Mouse (Mus musculus): ENCODE results near the gene Ubxn6. TPM values are rescaled to one million over a fixed set of nuclear protein-coding genes. Genes with fewer than 3 reads are reported as not detected.
A peak's percentile ranks its signal among the peaks of the same experiment; 100 is the strongest.
"Not testable (repeated sequence)": the region's sequence is repeated elsewhere in the genome, so short reads cannot be mapped to it uniquely, and the experiment has no call there.

Gene Ubxn6
- polyA plus RNA-seq, 1 experiment = 38.7 TPM

DNA sequence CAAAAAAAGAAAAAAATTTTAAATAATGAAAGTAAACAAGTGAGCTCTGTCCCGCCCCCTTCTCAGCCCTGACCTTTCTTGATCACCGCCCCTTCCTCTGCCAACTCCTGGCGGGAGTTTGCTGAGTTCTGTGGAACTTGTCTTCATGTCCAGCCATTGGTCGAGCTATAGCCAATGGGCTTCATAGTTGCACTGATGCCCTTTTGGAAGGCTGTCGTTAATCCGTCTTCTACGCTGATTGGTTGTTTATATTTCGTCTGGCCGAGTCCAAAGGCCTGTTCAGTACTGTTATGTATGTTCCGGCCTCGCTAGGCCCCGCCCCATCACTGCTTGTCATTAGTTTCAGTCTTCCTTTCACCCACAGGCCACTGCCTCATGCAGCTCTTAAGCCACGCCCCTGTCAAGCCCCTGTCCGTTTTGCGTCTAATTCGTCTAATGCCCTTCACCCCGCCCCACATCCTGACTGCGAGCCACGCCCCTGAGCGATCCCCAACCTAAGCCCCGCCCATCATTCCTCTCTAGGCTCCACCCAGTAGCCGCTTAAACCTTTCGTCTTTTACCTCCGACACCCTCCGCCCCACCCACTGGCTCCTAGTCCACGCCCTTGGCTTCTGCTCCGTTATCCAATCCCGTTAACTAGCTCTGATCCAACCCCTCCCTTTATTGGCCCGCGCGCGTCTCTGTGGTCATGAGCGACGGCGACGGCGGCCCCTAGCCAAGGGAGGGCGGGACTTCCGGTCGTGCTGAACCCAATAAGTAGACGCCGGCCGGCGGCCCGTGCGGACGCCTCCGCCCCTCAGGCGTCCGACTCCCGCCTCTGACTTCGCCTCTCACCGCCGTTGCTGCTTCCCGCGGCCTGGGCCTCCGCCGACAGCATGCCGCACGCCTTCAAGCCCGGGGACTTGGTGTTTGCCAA lies 4.3 kb upstream of the Ubxn6 start, which contains the start of gene Hdgfl2:
Hdgfl2 (plus strand) TSS at position 755 of the 916 bp plus-strand sequence.
- Histone ChIP-seq H3K36me3 (ENCODE audit: control insufficient read depth, insufficient read depth, low read length, poor library complexity, severe bottlenecking) (peaks cover 16% of the 10 kb centered on the region), H3K9me3 (replicated peaks; ENCODE audit: control insufficient read depth, insufficient read depth, low read length, poor library complexity, severe bottlenecking) (no peaks in the 10 kb centered on the region), H3K9ac (ENCODE audit: low read depth, poor library complexity, severe bottlenecking) (peak within 1 kb of the TSS; percentile 83), H3K4me1 (ENCODE audit: control insufficient read depth, insufficient read depth, low read length) (no peaks in the 10 kb centered on the region), H3K27ac (ENCODE audit: insufficient read depth, low read length) (no peak within 1 kb of the TSS), H3K4me3 (ENCODE audit: low read depth, low read length) (peak within 1 kb of the TSS; percentile 87), H3K27me3 (ENCODE audit: control insufficient read depth, insufficient read depth, low read length, poor library complexity, severe bottlenecking) (no peaks in the 10 kb centered on the region)
- TF ChIP-seq POLR2A (IDR thresholded peaks at IDR 0.05; ENCODE audit: insufficient read depth, low read length) (peak; percentile 97), CTCF (IDR thresholded peaks at IDR 0.05; ENCODE audit: low read depth, low read length) (no peak), EP300 (IDR thresholded peaks at IDR 0.05; ENCODE audit: insufficient read depth, low read depth, low read length) (no peak)

DNA sequence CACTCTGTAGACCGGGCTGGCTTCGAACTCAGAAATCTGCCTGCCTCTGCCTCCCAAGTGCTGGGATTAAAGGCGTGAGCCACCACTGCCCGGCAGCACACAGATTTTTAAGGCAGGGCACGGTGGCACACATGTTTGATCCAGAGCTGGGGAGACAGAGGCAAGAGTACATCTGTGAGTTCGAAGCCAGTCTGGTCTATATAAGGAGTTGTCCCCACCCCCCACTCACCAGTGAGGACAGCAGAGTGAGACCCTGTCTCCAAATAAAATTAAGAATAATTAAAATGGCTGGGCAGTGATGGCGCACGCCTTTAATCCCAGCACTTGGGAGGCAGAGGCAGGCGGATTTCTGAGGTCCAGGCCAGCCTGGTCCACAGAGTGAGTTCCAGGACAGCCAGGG lies 3.5 kb upstream of the Ubxn6 start:
- H3K4me3 ChIP-seq (ENCODE audit: low read depth, low read length) = peak overlapping the region; percentile 52
- not testable (repeated sequence) for H3K9me3 ChIP-seq (replicated peaks; ENCODE audit: control insufficient read depth, insufficient read depth, low read length, poor library complexity, severe bottlenecking); H3K36me3 ChIP-seq (ENCODE audit: control insufficient read depth, insufficient read depth, low read length, poor library complexity, severe bottlenecking); H3K27ac ChIP-seq (ENCODE audit: insufficient read depth, low read length); H3K4me1 ChIP-seq (ENCODE audit: control insufficient read depth, insufficient read depth, low read length); H3K27me3 ChIP-seq (ENCODE audit: control insufficient read depth, insufficient read depth, low read length, poor library complexity, severe bottlenecking)
- H3K9ac ChIP-seq (ENCODE audit: low read depth, poor library complexity, severe bottlenecking) = peak overlapping the region; percentile 51; the same call in 1 of the 2 replicates

DNA sequence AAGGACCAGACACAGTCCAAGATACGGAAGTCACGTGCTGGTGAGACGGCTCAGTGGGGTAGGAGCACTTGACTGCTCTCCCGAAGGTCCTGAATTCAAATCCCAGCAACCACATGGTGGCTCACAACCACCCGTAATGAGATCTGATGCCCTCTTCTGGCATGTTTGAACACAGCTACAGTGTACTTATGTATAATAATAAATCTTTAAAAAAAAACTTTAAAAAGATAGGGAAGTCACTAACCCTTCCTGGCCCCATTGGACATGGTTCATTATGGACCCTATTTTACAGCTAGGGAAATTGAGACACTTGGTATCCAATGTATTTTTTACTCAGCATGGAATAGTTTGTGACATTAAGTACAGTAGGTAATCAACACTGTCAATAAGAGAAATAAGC lies 2.7 kb upstream of the Ubxn6 start:
- Histone ChIP-seq H3K9ac (ENCODE audit: low read depth, poor library complexity, severe bottlenecking) (no peak overlapping the region), H3K9me3 (replicated peaks; ENCODE audit: control insufficient read depth, insufficient read depth, low read length, poor library complexity, severe bottlenecking) (no peaks in the 10 kb centered on the region), H3K36me3 (ENCODE audit: control insufficient read depth, insufficient read depth, low read length, poor library complexity, severe bottlenecking) (peaks cover 2% of the 10 kb centered on the region; the same call in 1 of the 2 replicates), H3K27ac (ENCODE audit: insufficient read depth, low read length) (no peak overlapping the region), H3K4me1 (ENCODE audit: control insufficient read depth, insufficient read depth, low read length) (no peaks in the 10 kb centered on the region), H3K27me3 (ENCODE audit: control insufficient read depth, insufficient read depth, low read length, poor library complexity, severe bottlenecking) (no peaks in the 10 kb centered on the region), H3K4me3 (ENCODE audit: low read depth, low read length) (no peak overlapping the region)
- TF ChIP-seq EP300 (IDR thresholded peaks at IDR 0.05; ENCODE audit: insufficient read depth, low read depth, low read length) = no peak
- TF ChIP-seq POLR2A (IDR thresholded peaks at IDR 0.05; ENCODE audit: insufficient read depth, low read length) = no peak
- no peak for TF ChIP-seq CTCF (IDR thresholded peaks at IDR 0.05; ENCODE audit: low read depth, low read length)

DNA sequence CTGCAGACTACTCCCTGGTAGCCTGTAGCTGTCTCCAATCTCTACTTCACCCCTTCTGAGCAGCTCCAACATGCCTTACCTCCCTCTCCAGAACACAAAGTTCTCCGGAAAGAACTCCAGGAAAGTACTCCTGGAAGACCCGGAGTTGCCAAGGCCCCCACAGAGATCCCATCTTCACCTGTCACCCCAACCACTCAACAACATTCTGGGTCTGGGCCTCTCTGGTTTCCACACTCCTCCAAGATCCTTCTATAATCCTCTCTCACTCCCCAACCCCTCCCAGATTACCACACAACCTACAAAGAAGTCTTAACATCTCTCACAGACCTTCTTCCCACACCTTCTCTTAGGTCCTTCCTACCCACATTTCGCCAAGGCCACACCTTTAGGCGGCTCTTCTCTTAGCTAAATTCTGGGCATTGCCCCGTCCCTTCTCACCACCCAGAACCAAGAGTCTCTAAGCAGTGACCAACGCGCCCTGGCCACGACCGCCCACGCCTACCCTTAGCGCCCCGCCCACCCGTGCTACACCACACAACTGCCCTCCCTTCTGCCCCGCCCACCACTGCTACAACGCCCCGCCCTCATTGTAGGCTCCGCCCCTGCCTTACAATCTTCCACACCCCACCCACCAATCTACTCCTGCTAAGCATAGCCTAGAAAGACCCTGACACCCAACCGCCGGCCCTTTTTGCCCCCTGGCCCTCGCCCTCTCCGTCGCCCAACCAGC lies 566 bp downstream of the Ubxn6 start:
- Histone ChIP-seq H3K4me1 (ENCODE audit: control insufficient read depth, insufficient read depth, low read length) (no peaks in the 10 kb centered on the region), H3K36me3 (ENCODE audit: control insufficient read depth, insufficient read depth, low read length, poor library complexity, severe bottlenecking) (peaks cover 8% of the 10 kb centered on the region; the same call in 1 of the 2 replicates), H3K27me3 (ENCODE audit: control insufficient read depth, insufficient read depth, low read length, poor library complexity, severe bottlenecking) (no peaks in the 10 kb centered on the region), H3K9ac (ENCODE audit: low read depth, poor library complexity, severe bottlenecking) (peak overlapping the region; percentile 77), H3K4me3 (ENCODE audit: low read depth, low read length) (peak overlapping the region; percentile 78), H3K9me3 (replicated peaks; ENCODE audit: control insufficient read depth, insufficient read depth, low read length, poor library complexity, severe bottlenecking) (no peaks in the 10 kb centered on the region), H3K27ac (ENCODE audit: insufficient read depth, low read length) (peak overlapping the region; percentile 77)
- TF ChIP-seq EP300 (IDR thresholded peaks at IDR 0.05; ENCODE audit: insufficient read depth, low read depth, low read length) = no peak
- no peak for TF ChIP-seq POLR2A (IDR thresholded peaks at IDR 0.05; ENCODE audit: insufficient read depth, low read length)
- no peak for TF ChIP-seq CTCF (IDR thresholded peaks at IDR 0.05; ENCODE audit: low read depth, low read length)

DNA sequence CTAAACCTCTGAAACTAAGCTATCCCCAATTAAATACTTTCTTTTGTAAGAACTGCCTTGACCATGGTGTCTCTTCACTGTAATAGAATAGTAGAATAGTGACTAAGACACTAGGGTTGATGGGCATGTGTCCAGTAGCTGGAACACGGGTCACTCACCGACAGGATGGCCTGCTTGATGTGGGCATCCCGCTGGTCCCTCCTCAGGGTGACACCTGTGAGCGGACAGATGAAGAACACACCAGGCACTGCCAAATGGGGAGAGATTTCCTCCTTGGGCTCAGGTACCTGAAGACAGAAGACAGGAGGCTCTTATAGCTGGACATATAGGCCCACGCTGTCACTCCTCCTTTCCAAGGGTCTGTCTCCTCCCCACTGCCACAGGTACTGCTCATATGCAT lies 2.6 kb downstream of the Ubxn6 start:
- peaks cover 21% of the 10 kb centered on the region for H3K36me3 ChIP-seq (ENCODE audit: control insufficient read depth, insufficient read depth, low read length, poor library complexity, severe bottlenecking)
- no peaks in the 10 kb centered on the region for H3K9me3 ChIP-seq (replicated peaks; ENCODE audit: control insufficient read depth, insufficient read depth, low read length, poor library complexity, severe bottlenecking)
- H3K9ac ChIP-seq (ENCODE audit: low read depth, poor library complexity, severe bottlenecking) = no peak overlapping the region
- H3K4me1 ChIP-seq (ENCODE audit: control insufficient read depth, insufficient read depth, low read length) = no peaks in the 10 kb centered on the region
- H3K27me3 ChIP-seq (ENCODE audit: control insufficient read depth, insufficient read depth, low read length, poor library complexity, severe bottlenecking) = no peaks in the 10 kb centered on the region
- no peak overlapping the region for H3K27ac ChIP-seq (ENCODE audit: insufficient read depth, low read length)
- no peak overlapping the region for H3K4me3 ChIP-seq (ENCODE audit: low read depth, low read length)
- TF ChIP-seq POLR2A (IDR thresholded peaks at IDR 0.05; ENCODE audit: insufficient read depth, low read length) (no peak), EP300 (IDR thresholded peaks at IDR 0.05; ENCODE audit: insufficient read depth, low read depth, low read length) (no peak), CTCF (IDR thresholded peaks at IDR 0.05; ENCODE audit: low read depth, low read length) (no peak)

DNA sequence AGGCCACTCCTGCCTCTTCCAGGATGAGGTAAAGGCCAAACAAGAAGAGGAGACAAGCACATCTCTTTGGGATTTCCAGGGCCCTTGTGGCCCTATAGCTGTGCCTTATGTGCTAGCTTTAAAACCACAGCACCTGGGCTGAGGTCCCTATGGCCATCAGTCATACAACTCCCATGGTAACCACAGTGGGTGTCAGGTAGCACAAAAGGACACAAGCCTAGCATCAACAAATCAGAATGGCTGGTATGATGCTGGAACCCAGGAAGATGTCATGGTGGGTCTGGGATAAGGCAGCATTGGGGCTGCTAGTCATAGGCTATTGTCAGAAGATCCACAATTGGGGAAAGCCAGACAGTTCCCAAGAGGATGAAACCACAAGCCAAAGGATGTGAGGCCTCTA lies 3.7 kb downstream of the Ubxn6 start:
- H3K4me3 ChIP-seq (ENCODE audit: low read depth, low read length) = no peak overlapping the region
- H3K9me3 ChIP-seq (replicated peaks; ENCODE audit: control insufficient read depth, insufficient read depth, low read length, poor library complexity, severe bottlenecking) = no peaks in the 10 kb centered on the region
- H3K27me3 ChIP-seq (ENCODE audit: control insufficient read depth, insufficient read depth, low read length, poor library complexity, severe bottlenecking) = no peaks in the 10 kb centered on the region
- no peak overlapping the region for H3K9ac ChIP-seq (ENCODE audit: low read depth, poor library complexity, severe bottlenecking)
- H3K27ac ChIP-seq (ENCODE audit: insufficient read depth, low read length) = no peak overlapping the region
- H3K4me1 ChIP-seq (ENCODE audit: control insufficient read depth, insufficient read depth, low read length) = no peaks in the 10 kb centered on the region
- TF ChIP-seq POLR2A (IDR thresholded peaks at IDR 0.05; ENCODE audit: insufficient read depth, low read length) = no peak
- no peak for TF ChIP-seq EP300 (IDR thresholded peaks at IDR 0.05; ENCODE audit: insufficient read depth, low read depth, low read length)
- TF ChIP-seq CTCF (IDR thresholded peaks at IDR 0.05; ENCODE audit: low read depth, low read length) = no peak
- peaks cover 28% of the 10 kb centered on the region for H3K36me3 ChIP-seq (ENCODE audit: control insufficient read depth, insufficient read depth, low read length, poor library complexity, severe bottlenecking)

Data from ES-Bruce4 (cell line).